Mouse (Mus musculus): ENCODE measurements around the gene Gm9745.
"Not testable (repeated sequence)": the region's sequence is repeated elsewhere in the genome, so short reads cannot be mapped to it uniquely, and the experiment has no call there.

- not testable (repeated sequence) for TF ChIP-seq MAFK (IDR thresholded peaks at IDR 0.05; ENCODE audit: insufficient read depth, low read depth, low read length); CHD2 (IDR thresholded peaks at IDR 0.05; ENCODE audit: low read depth, low read length); HCFC1 (IDR thresholded peaks at IDR 0.05; ENCODE audit: borderline replicate concordance, insufficient read depth, low read length)
These were observed 11.5 kb upstream of the Gm9745 start for GRCm38 (mm10) chr13:8959554-8959953.

Measured in ES-E14 (cell line).